Mouse (Mus musculus) naive thymus-derived CD4-positive, alpha-beta T cell, adult 5 months (primary cell): ENCODE measurements around the gene Tmc7. TPM values are rescaled to one million over a fixed set of nuclear protein-coding genes. Genes with fewer than 3 reads are reported as not detected.

Source experiments
- polyA plus RNA-seq: library from polyadenylated mRNA; unstranded; fragments of 100-300 nt; shearing (Covaris generic); gene quantifications from one replicate; pipeline ENCODE4 v1.2.1, GENCODE M21; 2017

Gene Tmc7
- not detected for polyA plus RNA-seq

GRCm38 (mm10) chr7:118584257-118584907 lies at the start of gene Tmc7:
Gene Tmc7, minus strand, starts transcription at chr7:118584736.

GRCm38 (mm10) chr7:118597201-118597600 lies 12.7 kb upstream of the Tmc7 start, which contains the start of gene Tmc5:
Gene Tmc5, plus strand, starts transcription at chr7:118597297.

GRCm38 (mm10) chr7:118533178-118533578 lies 51.4 kb downstream of the Tmc7 start, which contains the start of gene Coq7:
Gene Coq7, minus strand, starts transcription at chr7:118533356.

GRCm38 (mm10) chr7:118491431-118492147 lies 92.9 kb downstream of the Tmc7 start, which contains the start of gene Itpripl2:
Gene Itpripl2, minus strand, starts transcription at chr7:118491975.

Other genes starting within 250 kb of the Tmc7 start
- not detected for gene Syt17, start 136.5 kb downstream of the Tmc7 start, polyA plus RNA-seq
- gene Itpripl2, start 92.8 kb downstream of the Tmc7 start, polyA plus RNA-seq = 0.05 TPM
- 13.0 TPM for gene Coq7, start 51.4 kb downstream of the Tmc7 start, polyA plus RNA-seq
- not detected for gene Tmc5, start 12.6 kb upstream of the Tmc7 start, polyA plus RNA-seq
- 35.7 TPM for gene Gde1, start 121.0 kb upstream of the Tmc7 start, polyA plus RNA-seq
- gene Ccp110, start 127.8 kb upstream of the Tmc7 start, polyA plus RNA-seq = 4.0 TPM
- 76.0 TPM for gene Vps35l, start 155.5 kb upstream of the Tmc7 start, polyA plus RNA-seq